Comparison of ENCODE assay signal across 28 mouse cellular contexts in the genomic region with DNA sequence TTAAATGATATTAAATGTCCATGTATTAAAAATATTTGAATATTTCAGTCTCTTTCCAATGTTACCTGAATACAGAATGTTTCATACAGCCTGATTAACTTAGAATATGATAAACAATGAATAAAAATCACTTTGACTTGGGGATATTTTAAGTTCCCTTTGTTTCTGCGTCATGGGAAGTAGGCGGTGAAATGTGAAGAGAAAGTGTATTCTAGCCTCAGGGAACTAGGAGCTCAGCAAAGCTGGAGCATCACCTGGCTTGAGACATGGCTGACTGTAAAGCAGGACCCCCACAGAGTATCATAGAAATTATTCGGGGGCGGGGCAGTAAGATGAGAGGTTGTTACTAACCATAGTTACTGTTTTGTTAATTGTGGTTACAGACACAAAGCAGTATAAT. TPM values are rescaled to one million over a fixed set of nuclear protein-coding genes. Genes with fewer than 3 reads are reported as not detected.
"Had no signal": no experiment of that assay in that cellular context is flagged by ENCODE, and none has a peak within 500 bp of the region (broad histone marks: within the 10 kb centered on the region; RNA-seq: fewer than 3 reads in every experiment).

No protein-coding gene starts in this region.

- H3K27me3 ChIP-seq: kidney, embryonic 15.5 days; limb, embryonic 12.5 days; limb, embryonic 15.5 days; midbrain, embryonic 15.5 days; neural tube, embryonic 12.5 days; neural tube, embryonic 15.5 days; stomach, embryonic 15.5 days had no signal

- DNase-seq: kidney, adult 2 months; kidney, postnatal 10 days; kidney, postnatal 4 days; left cerebral cortex, postnatal 4 days; liver, postnatal 0 days; lung, embryonic 14.5 days; spleen, adult 18-20 months; thymus, adult 18-20 months; thymus, postnatal 36 days had no signal

- H3K4me3 ChIP-seq: kidney, embryonic 15.5 days; limb, embryonic 12.5 days; limb, embryonic 15.5 days; midbrain, embryonic 15.5 days; neural tube, embryonic 12.5 days; neural tube, embryonic 15.5 days; stomach, embryonic 15.5 days had no signal

- H3K36me3 ChIP-seq: kidney, embryonic 15.5 days; limb, embryonic 12.5 days; limb, embryonic 15.5 days; midbrain, embryonic 15.5 days; neural tube, embryonic 12.5 days; neural tube, embryonic 15.5 days; stomach, embryonic 15.5 days had no signal

- H3K27ac ChIP-seq: kidney, embryonic 15.5 days; limb, embryonic 12.5 days; limb, embryonic 15.5 days; liver, embryonic 14.5 days; macrophage; midbrain, embryonic 15.5 days; neural tube, embryonic 12.5 days; neural tube, embryonic 15.5 days; stomach, embryonic 15.5 days had no signal

- H3K4me1 ChIP-seq: kidney, embryonic 15.5 days; limb, embryonic 12.5 days; limb, embryonic 15.5 days; midbrain, embryonic 15.5 days; neural tube, embryonic 12.5 days; neural tube, embryonic 15.5 days; stomach, embryonic 15.5 days had no signal

- ATAC-seq: liver, postnatal 0 days; lung, postnatal 0 days; midbrain, embryonic 15.5 days had no signal

- H3K4me2 ChIP-seq: kidney, embryonic 15.5 days; limb, embryonic 12.5 days; limb, embryonic 15.5 days; liver, embryonic 11.5 days; lung, embryonic 14.5 days; midbrain, embryonic 11.5 days; midbrain, embryonic 15.5 days; neural tube, embryonic 12.5 days; neural tube, embryonic 15.5 days; stomach, embryonic 15.5 days had no signal

- H3K9me3 ChIP-seq: kidney, embryonic 15.5 days; limb, embryonic 12.5 days; limb, embryonic 15.5 days; midbrain, embryonic 15.5 days; neural tube, embryonic 12.5 days; neural tube, embryonic 15.5 days; stomach, embryonic 15.5 days had no signal

- H3K9ac ChIP-seq: kidney, embryonic 15.5 days; limb, embryonic 12.5 days; limb, embryonic 15.5 days; liver, embryonic 14.5 days; liver, postnatal 0 days; lung, embryonic 14.5 days; midbrain, embryonic 15.5 days; neural tube, embryonic 12.5 days; neural tube, embryonic 15.5 days; stomach, embryonic 15.5 days had no signal

RNA-seq across cellular contexts. Expression of gene Nms, which starts 10.0 kb away (rescaled TPM):
- total RNA-seq: layer of hippocampus, adult 18-20 months; layer of hippocampus, postnatal 14 days; left cerebral cortex, adult 8-10 months; left cerebral cortex, postnatal 14 days; left cerebral cortex, postnatal 4 days; megakaryocyte, adult 5-6 weeks had no signal
- polyA plus RNA-seq: kidney, adult 2 months; kidney, embryonic 15.5 days; limb, embryonic 12.5 days; limb, embryonic 15.5 days; liver, embryonic 11.5 days; liver, embryonic 14.5 days; liver, postnatal 0 days; lung, embryonic 14.5 days; lung, postnatal 0 days; macrophage; midbrain, embryonic 15.5 days; stomach, embryonic 15.5 days; testis, adult 2 months; urinary bladder, adult 2 months had no signal
